Mouse (Mus musculus) neural tube, embryonic 12.5 days (tissue): ENCODE results near the gene Ccdc6. TPM values are rescaled to one million over a fixed set of nuclear protein-coding genes. Genes with fewer than 3 reads are reported as not detected.

Experiments used
- ATAC-seq: fragments of 200-750 bp; cut with Nextera tagmentation; 2 replicates; pipeline ENCODE4 v1.8.0; 2017; ENCODE audit warnings: low read depth, mild to moderate bottlenecking, moderate TSS enrichment, moderate library complexity; ENCODE audit not compliant: low FRiP score
- H3K27ac ChIP-seq: fragments of 300-500 bp; sonication (generic); 2 replicates; pipeline ENCODE4 v1.5.1; 2016
- H3K27me3 ChIP-seq: fragments of 300-500 bp; sonication (generic); replicated peaks from 2 replicates; pipeline ENCODE4 v1.6.1; 2016; ENCODE audit warnings: mild to moderate bottlenecking
- H3K36me3 ChIP-seq: fragments of 300-500 bp; sonication (generic); 2 replicates; pipeline ENCODE4 v1.6.1; 2016; ENCODE audit warnings: mild to moderate bottlenecking
- H3K4me1 ChIP-seq: fragments of 300-500 bp; sonication (generic); 2 replicates; pipeline ENCODE4 v1.6.1; 2016
- H3K4me2 ChIP-seq: fragments of 300-500 bp; sonication (generic); replicated peaks from 2 replicates; pipeline ENCODE4 v1.6.1; 2016; ENCODE audit warnings: mild to moderate bottlenecking
- H3K4me3 ChIP-seq: fragments of 300-500 bp; sonication (generic); 2 replicates; pipeline ENCODE4 v1.5.1; 2016
- H3K9ac ChIP-seq: fragments of 300-500 bp; sonication (generic); 2 replicates; pipeline ENCODE4 v1.6.1; 2016; ENCODE audit warnings: mild to moderate bottlenecking
- H3K9me3 ChIP-seq: fragments of 300-500 bp; sonication (generic); 2 replicates; pipeline ENCODE4 v1.6.1; 2016; ENCODE audit warnings: mild to moderate bottlenecking
- WGBS: fragments of 180-500 bp; shearing (Covaris S2); methylation state at CpG from one replicate; pipeline ENCODE4 v1.1.7; 2016; 5-methylcytosine and 5-hydroxymethylcytosine counted together
- polyA plus RNA-seq: library from polyadenylated mRNA; unstranded; fragments of >200 nt; fragmentation: Nextera tagmentation; extraction: Ambion mirVana; gene quantifications from 2 replicates; pipeline ENCODE4 v1.2.1, GENCODE M21; 2016

Ccdc6 gene
- polyA plus RNA-seq, 1 experiment from 2014 or later: 16.2 TPM

GRCm38 (mm10) chr10:70097291-70097901 is 475 bp downstream of the Ccdc6 start:
- under 1% methylated on average over 57 of the region's 58 CpGs for WGBS
- H3K4me1 ChIP-seq: peaks cover 28% of the 10 kb centered on the region

DNA sequence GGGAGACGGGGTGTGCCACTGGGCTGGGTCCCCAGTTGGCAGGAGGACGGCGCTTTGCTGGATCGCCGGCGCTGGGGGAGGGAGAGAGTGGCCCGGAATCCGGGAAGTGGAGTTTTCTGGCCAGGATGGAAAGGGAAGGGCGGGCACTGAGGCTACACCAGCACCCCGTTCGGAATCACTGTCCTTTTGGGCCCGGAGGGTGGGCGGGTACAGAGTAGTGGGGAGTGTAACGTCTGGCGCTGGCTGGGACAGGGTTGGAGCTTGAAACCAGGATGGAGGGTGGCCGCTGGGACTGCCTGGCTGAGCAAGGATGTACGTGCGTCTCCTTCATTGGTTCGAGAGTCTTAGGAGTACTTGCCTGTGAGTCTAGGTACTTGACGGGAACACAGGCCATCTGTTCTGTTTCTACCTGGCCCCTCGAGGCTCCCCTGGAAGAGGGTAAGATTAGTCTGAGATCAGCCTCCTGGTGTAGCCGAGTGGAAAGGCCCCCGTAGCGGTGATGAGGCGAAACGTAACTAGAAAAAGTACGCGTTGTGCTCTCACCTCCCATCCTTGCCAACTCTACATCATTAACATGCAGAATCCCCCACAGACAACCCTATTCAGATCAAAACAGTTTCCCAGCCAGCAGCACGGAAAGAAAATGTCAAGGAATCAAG is 1.1 kb downstream of the Ccdc6 start:
- Histone ChIP-seq H3K9ac (peak overlapping the region; percentile 90), H3K27ac (peak overlapping the region; percentile 46; the same call in 1 of the 2 replicates)
- WGBS: under 1% methylated on average over 29 of the region's 29 CpGs

More at GRCm38 (mm10) chr10:70097291-70097901, 475 bp downstream of the Ccdc6 start:
- Histone ChIP-seq H3K4me3 (peak overlapping the region; percentile 92), H3K9me3 (0 out of 2 replicates have a peak, but pooled peaks cover 3% of the 10 kb centered on the region), H3K27me3 (no peaks in the 10 kb centered on the region), H3K27ac (peak overlapping the region; percentile 46; the same call in 1 of the 2 replicates), H3K36me3 (no peaks in the 10 kb centered on the region), H3K4me2 (peak overlapping the region; percentile 76), H3K9ac (peak overlapping the region; percentile 90)
- ATAC-seq: peak; percentile 62

GRCm38 (mm10) chr10:70098626-70099025 is 1.7 kb downstream of the Ccdc6 start:
- WGBS: 10% methylated on average over 6 of the region's 6 CpGs
- Histone ChIP-seq H3K4me2 (peak overlapping the region; percentile 76), H3K9me3 (0 out of 2 replicates have a peak, but pooled peaks cover 3% of the 10 kb centered on the region), H3K4me1 (peaks cover 28% of the 10 kb centered on the region), H3K9ac (peak overlapping the region; percentile 90), H3K4me3 (peak overlapping the region; percentile 92), H3K27ac (no peak overlapping the region), H3K27me3 (no peaks in the 10 kb centered on the region), H3K36me3 (peaks cover 6% of the 10 kb centered on the region; the same call in 1 of the 2 replicates)
- ATAC-seq: no peak

More for the DNA sequence above, 1.1 kb downstream of the Ccdc6 start:
- ATAC-seq: peak; percentile 46
- Histone ChIP-seq H3K4me1 (peaks cover 28% of the 10 kb centered on the region), H3K27me3 (no peaks in the 10 kb centered on the region), H3K4me3 (peak overlapping the region; percentile 92), H3K9me3 (0 out of 2 replicates have a peak, but pooled peaks cover 3% of the 10 kb centered on the region), H3K36me3 (peaks cover 1% of the 10 kb centered on the region; the same call in 1 of the 2 replicates), H3K4me2 (peak overlapping the region; percentile 76)

- Histone ChIP-seq H3K27ac (no peak overlapping the region), H3K27me3 (no peaks in the 10 kb centered on the region), H3K36me3 (peaks cover 10% of the 10 kb centered on the region; the same call in 1 of the 2 replicates), H3K9ac (peak overlapping the region; percentile 90), H3K4me2 (peak overlapping the region; percentile 76), H3K9me3 (0 out of 2 replicates have a peak, but pooled peaks cover 3% of the 10 kb centered on the region), H3K4me1 (peaks cover 28% of the 10 kb centered on the region), H3K4me3 (peak overlapping the region; percentile 92)
- no peak for ATAC-seq
- 35% methylated on average over 8 of the region's 8 CpGs for WGBS
Measured at GRCm38 (mm10) chr10:70099052-70099451, 2.1 kb downstream of the Ccdc6 start.

GRCm38 (mm10) chr10:70102086-70102485 is 5.2 kb downstream of the Ccdc6 start:
- H3K4me2 ChIP-seq: no peak overlapping the region
- H3K4me1 ChIP-seq: peaks cover 20% of the 10 kb centered on the region
- no peaks in the 10 kb centered on the region for H3K27me3 ChIP-seq
- 96% methylated on average over 4 of the region's 4 CpGs for WGBS
- no peak for ATAC-seq
- no peak overlapping the region for H3K9ac ChIP-seq
- H3K27ac ChIP-seq: no peak overlapping the region
- peaks cover 23% of the 10 kb centered on the region for H3K36me3 ChIP-seq
- 0 out of 2 replicates have a peak, but pooled peaks cover 3% of the 10 kb centered on the region for H3K9me3 ChIP-seq
- no peak overlapping the region for H3K4me3 ChIP-seq

DNA sequence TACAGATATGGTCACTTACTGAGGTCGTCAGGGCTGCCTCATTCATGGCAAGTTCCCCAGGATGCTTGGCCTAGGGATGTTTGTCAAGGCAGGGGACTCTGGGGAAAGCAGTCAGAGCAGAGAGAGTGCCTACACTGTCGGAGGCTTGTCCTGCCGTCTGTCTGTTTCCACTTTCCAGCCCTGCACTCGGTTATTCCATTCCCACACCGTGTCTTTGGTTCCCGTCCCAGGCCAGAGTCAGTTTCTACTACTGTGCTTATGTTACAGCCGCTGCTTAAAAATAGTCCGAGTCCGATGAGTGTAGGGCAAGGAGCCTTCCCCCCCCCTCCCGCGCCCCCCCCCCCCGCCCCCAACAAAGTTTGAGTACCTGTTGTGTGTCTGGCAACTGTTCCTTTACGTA is 11.1 kb downstream of the Ccdc6 start:
- H3K4me2 ChIP-seq: no peak overlapping the region
- H3K36me3 ChIP-seq: peaks cover 22% of the 10 kb centered on the region
- H3K4me1 ChIP-seq: no peaks in the 10 kb centered on the region
- H3K9me3 ChIP-seq: no peaks in the 10 kb centered on the region
- H3K4me3 ChIP-seq: no peak overlapping the region
- no peaks in the 10 kb centered on the region for H3K27me3 ChIP-seq
- WGBS: 84% methylated on average over 10 of the region's 13 CpGs
- no peak overlapping the region for H3K27ac ChIP-seq
- no peak overlapping the region for H3K9ac ChIP-seq
- no peak for ATAC-seq

GRCm38 (mm10) chr10:70109974-70110373 is 13.1 kb downstream of the Ccdc6 start:
- H3K27me3 ChIP-seq: no peaks in the 10 kb centered on the region
- H3K9ac ChIP-seq: no peak overlapping the region
- peaks cover 16% of the 10 kb centered on the region for H3K36me3 ChIP-seq
- H3K27ac ChIP-seq: no peak overlapping the region
- no peak overlapping the region for H3K4me3 ChIP-seq
- WGBS: 66% methylated on average over 5 of the region's 5 CpGs
- H3K4me2 ChIP-seq: no peak overlapping the region
- ATAC-seq: no peak
- H3K9me3 ChIP-seq: no peaks in the 10 kb centered on the region
- no peaks in the 10 kb centered on the region for H3K4me1 ChIP-seq

DNA sequence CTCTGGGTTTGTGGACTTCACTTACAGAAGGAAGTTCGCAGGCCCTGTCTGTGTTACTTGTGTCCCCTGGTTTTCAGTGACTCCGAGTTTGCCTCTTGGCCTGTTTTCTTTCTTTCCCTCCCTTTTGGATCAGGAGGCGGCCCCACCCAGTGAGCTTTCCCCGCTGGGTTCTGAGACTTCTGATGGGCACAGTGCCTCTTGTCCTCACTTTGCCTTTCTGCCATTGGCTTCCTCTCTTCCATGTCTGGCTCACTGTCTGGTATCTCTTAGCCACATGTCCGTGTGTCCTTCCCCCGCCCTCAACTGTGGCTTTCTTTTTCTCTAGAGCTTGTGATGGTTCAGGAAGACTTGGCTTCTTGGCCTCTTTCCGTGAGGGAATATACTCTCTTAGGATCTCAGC is 13.9 kb downstream of the Ccdc6 start:
- peaks cover 12% of the 10 kb centered on the region for H3K36me3 ChIP-seq
- WGBS: 90% methylated on average over 7 of the region's 7 CpGs

GRCm38 (mm10) chr10:70111643-70112042 is 14.7 kb downstream of the Ccdc6 start:
- Histone ChIP-seq H3K27ac (no peak overlapping the region), H3K4me2 (no peak overlapping the region), H3K9me3 (no peaks in the 10 kb centered on the region), H3K4me3 (no peak overlapping the region), H3K36me3 (peaks cover 7% of the 10 kb centered on the region), H3K4me1 (no peaks in the 10 kb centered on the region), H3K9ac (no peak overlapping the region), H3K27me3 (no peaks in the 10 kb centered on the region)
- no peak for ATAC-seq
- WGBS: 90% methylated on average over 6 of the region's 6 CpGs

More for the DNA sequence above, 13.9 kb downstream of the Ccdc6 start:
- H3K9me3 ChIP-seq: no peaks in the 10 kb centered on the region
- H3K9ac ChIP-seq: no peak overlapping the region
- H3K27me3 ChIP-seq: no peaks in the 10 kb centered on the region
- no peak for ATAC-seq
- no peak overlapping the region for H3K27ac ChIP-seq
- H3K4me2 ChIP-seq: no peak overlapping the region
- H3K4me1 ChIP-seq: no peaks in the 10 kb centered on the region
- H3K4me3 ChIP-seq: no peak overlapping the region

DNA sequence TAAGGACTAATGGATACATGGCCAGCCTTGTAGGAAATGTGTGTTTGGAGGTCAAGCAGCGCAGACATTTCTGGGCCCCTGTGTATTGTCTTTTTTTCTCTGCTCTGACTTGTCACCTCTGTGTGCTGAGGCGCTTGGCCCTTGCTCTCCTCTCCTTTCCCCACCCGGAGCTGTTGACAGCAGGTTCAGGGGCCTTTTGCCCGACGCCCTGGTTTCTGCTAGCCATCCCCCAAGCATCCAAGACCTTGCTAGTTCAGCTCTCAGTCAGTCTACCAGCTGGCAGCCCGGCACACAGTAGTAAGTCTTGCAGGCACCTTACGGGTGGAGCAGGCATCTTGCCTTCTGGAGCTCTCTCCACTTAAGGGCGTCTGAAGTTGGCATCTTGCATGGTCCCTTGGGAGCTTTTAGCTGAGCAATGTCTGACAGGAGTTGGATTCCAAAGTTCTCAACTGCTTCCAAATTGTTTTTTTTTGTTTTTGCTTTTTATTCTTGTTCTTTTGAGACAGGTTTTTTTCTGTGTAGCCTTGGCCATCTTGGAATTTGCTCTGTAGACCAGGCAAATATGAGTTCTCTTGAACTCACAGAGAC is 17.2 kb downstream of the Ccdc6 start:
- Histone ChIP-seq H3K9ac (no peak overlapping the region), H3K4me1 (peaks cover 8% of the 10 kb centered on the region), H3K27me3 (no peaks in the 10 kb centered on the region), H3K27ac (no peak overlapping the region), H3K9me3 (no peaks in the 10 kb centered on the region), H3K4me3 (no peak overlapping the region), H3K36me3 (peaks cover 7% of the 10 kb centered on the region), H3K4me2 (no peak overlapping the region)
- 93% methylated on average over 8 of the region's 8 CpGs for WGBS
- ATAC-seq: no peak

- WGBS: 92% methylated on average over 7 of the region's 7 CpGs
- Histone ChIP-seq H3K4me1 (peaks cover 31% of the 10 kb centered on the region), H3K36me3 (peaks cover 7% of the 10 kb centered on the region), H3K4me3 (no peak overlapping the region), H3K9me3 (no peaks in the 10 kb centered on the region), H3K27me3 (no peaks in the 10 kb centered on the region), H3K4me2 (no peak overlapping the region), H3K9ac (no peak overlapping the region), H3K27ac (no peak overlapping the region)
- ATAC-seq: no peak
Measured at GRCm38 (mm10) chr10:70116454-70116853, 19.5 kb downstream of the Ccdc6 start.

GRCm38 (mm10) chr10:70119451-70119850 is 22.5 kb downstream of the Ccdc6 start:
- H3K4me1 ChIP-seq: peaks cover 32% of the 10 kb centered on the region
- H3K9me3 ChIP-seq: no peaks in the 10 kb centered on the region
- peak overlapping the region; percentile 50; the same call in 1 of the 2 replicates for H3K27ac ChIP-seq
- H3K9ac ChIP-seq: 0 out of 2 replicates have a peak overlapping the region, but pooled peaks have one; percentile 26
- no peak overlapping the region; the same call in 1 of the 2 replicates for H3K4me2 ChIP-seq
- H3K27me3 ChIP-seq: no peaks in the 10 kb centered on the region
- WGBS: 30% methylated on average over 9 of the region's 9 CpGs
- ATAC-seq: no peak
- H3K36me3 ChIP-seq: no peaks in the 10 kb centered on the region
- H3K4me3 ChIP-seq: no peak overlapping the region
